Mouse (Mus musculus) ovary, adult 2 months (tissue): ENCODE data around the gene Igfbp5. TPM values are rescaled to one million over a fixed set of nuclear protein-coding genes. Genes with fewer than 3 reads are reported as not detected.

Experiments used
- polyA plus RNA-seq: library from polyadenylated mRNA; depleted of rRNA; stranded (reverse); fragments of >200 nt; gene quantifications from 2 replicates; pipeline ENCODE4 v1.2.3, GENCODE M21; 2012; rRNA removed

The Igfbp5 gene
- 103 and 107 TPM in 2 replicates for polyA plus RNA-seq

DNA sequence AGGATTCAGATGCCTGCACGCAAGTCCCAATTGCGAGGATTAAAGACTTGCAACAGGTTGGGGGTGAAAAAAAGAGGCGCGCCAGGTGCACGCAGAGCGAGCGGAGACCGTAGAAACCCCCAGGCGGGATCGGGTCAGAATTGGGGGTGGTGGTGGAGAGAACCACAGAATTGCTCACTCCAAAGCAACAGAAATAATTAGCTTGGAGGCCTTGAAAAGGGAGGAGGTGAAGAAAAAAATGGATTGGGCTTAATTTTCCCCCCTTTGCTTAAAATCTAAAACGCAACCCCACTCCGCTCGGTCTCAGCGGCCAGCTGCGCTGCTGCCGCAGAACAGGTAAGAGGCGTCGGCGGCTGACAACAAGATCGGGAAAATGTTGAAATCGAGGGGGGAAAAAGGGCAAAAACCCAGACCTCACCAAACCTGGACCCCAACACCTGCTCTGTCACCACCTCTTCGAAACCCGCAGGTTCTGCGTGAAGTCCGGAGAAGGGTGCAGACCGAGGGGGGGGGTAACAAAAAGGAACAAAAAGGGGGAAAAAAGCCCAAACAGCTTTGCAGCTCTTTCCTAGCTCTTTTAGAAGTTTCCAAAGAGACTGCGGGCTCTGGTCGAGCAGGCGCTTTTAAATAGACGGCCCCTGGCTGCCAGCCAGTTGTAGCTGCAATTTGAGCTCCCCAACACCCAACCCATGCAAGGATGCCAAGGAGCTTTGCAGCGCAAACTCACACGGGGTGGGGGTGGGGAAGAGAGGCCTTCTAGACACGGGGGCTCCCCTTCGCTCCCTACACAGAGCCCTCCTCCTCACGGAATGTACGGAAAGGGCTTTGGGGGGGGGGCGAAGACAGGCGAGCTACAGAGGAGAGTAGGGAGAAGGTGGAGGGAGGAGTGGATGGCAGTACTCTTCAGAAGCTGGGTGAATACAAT, at the start of gene Igfbp5:
Gene Igfbp5, minus strand, starts transcription at position 598 of the 925 bp plus-strand sequence.

DNA sequence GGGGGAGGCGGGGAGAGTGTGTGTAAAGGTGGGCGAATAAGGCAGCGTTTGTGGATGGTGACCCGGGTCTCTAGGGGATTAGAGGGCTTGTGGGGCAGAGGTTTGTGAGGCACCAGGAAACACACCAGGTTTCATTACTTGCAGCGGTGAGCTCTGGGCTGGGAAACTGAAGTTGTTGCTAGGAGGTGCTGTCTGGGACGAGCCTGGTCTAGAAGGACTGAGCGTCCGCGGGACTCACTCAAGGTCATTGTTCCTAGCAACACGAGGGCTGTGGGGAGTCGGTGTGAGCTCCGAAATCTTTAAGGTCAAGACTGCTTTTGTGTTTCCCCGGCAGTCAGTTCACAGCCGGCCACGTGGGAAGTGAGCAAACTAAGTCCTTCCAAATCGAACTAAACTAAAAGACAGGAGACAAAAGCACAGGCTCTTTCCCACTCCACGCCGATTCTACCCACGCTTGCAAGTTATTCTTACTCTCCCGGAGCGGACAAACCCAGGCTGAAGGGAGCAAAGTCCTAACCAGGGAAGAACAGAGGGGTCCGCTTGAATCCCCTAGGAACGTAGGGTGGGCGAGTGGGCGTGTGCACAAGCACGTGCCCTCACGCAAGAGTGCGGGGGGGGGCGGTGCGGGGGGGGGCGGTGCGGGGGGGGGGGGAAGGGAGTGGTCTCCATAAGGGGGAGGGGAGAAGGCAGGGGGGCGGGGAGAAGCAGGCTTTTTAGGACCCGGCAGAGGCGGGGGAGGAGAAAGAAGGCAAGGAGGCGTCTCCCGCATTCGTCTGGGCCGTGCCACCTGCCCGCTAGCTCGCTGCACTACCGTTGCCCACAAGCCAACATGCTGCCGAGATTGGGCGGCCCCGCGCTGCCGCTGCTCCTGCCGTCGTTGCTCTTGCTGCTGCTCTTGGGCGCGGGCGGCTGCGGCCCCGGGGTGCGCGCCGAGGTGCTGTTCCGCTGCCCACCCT, 50.7 kb downstream of the Igfbp5 start, which contains the start of gene Igfbp2:
Gene Igfbp2, plus strand, starts transcription at position 753 of the 956 bp plus-strand sequence.

Other genes starting within 250 kb of the Igfbp5 start
- gene Ankar, start 174.3 kb downstream of the Igfbp5 start, polyA plus RNA-seq, result not detected in 2 replicates
- 496 and 917 TPM in 2 replicates for gene Rpl37a, start 163.6 kb downstream of the Igfbp5 start, polyA plus RNA-seq
- 269 and 314 TPM in 2 replicates for gene Igfbp2, start 50.4 kb downstream of the Igfbp5 start, polyA plus RNA-seq
- not detected in 2 replicates for gene Tnp1, start 141.0 kb upstream of the Igfbp5 start, polyA plus RNA-seq